Mouse (Mus musculus) cerebellum, postnatal 25 days (tissue): ENCODE measurements around the gene Zic1.
A peak's percentile ranks its signal among the peaks of the same experiment; 100 is the strongest.

Source experiments
- DNase-seq, 2 experiments: peaks; one replicate each; pipeline ENCODE4 v3.0.0; 2021; ENCODE audit warnings: mixed read lengths in 2 of 2

Zic1 gene

DNA sequence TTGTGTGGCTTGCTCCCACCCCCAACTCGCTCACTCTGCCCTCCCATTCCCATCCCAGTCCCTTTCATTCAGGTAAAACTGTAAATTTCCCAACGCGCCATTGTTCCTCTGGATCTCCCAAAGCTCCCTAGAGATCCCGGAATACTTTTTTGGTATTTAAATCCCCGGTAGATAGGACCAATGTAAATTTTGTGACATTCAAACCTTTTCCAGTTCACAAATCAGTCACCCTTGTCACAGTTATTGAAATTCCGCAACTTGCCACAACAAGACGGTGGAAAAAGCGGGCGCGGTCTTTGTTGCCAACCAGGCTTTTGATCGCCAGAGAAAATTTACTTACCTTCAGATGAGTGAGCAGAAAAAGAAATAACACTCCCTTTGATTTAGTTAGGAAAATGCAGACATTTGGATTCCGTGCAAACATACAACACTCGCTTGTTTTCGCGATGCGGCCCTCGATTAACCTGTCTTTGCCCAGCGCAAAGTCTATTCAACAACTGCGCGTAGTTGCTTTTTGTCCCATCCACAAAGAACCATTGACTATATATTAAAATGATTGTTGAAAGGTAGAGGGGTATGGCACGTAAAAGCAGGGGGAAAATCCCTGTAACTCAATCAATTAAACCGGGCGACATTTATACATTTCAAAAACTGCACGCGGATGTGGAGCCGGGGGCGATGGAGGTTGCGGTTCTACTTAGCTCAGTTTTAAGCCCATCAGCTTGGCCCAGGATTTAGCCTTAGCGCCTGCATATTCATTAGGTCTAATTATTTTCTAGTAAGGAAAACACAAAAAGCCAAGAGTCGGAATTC, 1.6 kb upstream of the Zic1 start:
- peak; percentile 61 to 65 for DNase-seq

DNA sequence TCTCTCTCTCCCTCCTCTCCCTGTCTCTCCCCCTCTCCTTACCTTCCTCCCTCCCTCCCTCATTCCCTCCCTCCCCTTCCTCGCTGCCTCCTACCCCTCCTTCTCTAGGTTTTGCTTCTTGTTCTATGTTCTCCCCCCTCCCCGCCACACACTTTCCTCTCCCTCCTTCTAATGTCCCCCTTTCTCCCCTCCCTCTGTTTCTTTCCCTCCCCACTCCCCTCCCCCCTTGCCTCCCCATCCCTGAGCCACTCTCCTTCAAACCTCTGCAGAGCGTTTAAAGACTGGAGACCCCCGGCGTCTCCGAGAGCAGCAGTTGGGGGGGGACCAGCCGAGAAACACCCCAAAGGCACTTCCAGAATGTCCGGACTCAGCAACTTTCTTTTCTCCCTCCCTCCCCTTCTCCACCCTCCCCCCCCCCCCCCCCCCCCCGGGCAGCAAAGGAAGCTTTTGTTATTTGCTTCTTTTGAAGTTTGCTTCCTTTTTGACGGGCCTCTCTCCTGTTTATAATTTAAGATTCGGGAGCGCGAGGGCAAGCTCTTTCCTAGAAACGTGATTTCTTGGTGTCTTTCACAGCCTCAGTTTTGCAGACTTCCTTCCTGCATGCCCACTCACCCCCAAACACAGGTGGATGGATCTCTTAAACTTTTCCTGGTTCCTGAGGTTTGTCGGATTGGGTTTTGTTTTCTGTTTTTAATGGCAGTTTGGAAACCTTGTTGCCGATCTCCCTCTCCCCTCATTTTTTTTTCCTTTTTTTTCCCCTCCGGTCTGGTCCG, 802 bp upstream of the Zic1 start:
- DNase-seq: peak; percentile 57 to 73

DNA sequence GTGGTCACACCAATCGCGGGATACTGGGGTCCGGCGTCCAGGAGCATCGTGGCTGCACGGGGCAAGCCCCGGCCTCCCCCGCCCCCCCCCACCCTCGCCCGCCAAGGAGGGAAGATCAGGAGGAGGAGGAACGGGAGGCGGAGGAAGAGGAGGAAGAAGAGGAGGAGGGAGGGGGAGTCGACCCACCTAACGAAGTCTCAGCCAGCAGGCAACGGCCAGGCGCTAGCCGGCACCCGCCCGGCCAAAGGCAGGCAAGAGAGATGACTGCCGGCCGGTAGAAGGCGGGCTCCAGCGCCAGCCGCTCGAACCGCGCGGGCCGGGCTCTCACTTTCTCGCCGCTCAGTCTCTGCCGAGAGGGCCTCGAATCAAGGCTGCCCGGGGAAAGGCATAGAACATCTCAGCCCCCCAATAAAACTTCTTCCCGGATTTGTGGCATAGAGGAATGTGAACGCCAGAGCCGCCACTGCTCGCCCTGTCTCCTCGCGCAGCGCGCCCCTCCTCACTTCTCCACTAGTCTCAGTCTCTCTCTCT, 574 bp downstream of the Zic1 start:
- DNase-seq: peak; percentile 79 to 83

GRCm38 (mm10) chr9:91364127-91364970, 1.3 kb downstream of the Zic1 start:
- DNase-seq: peak; percentile 76 to 85

- DNase-seq: no peak
These were observed 1.8 kb downstream of the Zic1 start for GRCm38 (mm10) chr9:91363814-91364126.

DNA sequence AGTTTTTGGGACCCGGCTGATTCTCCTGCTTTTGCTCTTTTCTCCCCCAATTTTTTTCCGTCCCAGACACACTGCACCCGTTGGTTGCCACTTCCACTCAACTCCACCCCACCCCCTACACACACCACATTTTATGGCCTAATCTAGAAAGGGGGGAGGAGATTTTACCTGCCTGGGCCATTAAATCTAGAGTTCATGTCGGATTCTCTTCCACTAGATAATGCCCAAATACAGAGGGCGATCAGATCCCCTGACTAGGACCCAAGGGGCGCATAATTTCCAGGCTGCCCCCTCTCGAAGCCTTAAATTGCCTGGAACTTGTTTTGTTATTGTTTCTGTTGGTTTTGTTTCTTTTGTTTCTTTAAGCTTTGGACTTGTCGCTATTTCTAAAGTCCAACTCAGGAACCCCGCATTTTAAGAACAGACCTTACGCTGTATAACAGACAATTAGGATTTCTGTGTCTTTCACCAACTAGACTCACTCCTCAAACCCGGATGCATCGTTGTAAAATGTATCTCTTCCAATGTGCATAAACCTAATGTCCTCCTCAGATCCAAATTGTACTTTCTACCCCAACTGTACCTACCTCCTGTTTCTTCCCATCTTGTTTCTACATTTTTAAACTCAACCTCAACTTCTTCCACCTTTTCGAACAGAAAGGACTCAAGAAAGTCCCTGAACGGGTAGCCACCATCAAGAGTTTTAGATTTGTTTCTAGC, 2.4 kb downstream of the Zic1 start:
- DNase-seq: peak; percentile 54 to 55

GRCm38 (mm10) chr9:91361856-91362601, 3.6 kb downstream of the Zic1 start, which contains the start of gene Zic4:
Gene Zic4, plus strand, starts transcription at chr9:91362413.
- peak; percentile 73 to 76 for DNase-seq

DNA sequence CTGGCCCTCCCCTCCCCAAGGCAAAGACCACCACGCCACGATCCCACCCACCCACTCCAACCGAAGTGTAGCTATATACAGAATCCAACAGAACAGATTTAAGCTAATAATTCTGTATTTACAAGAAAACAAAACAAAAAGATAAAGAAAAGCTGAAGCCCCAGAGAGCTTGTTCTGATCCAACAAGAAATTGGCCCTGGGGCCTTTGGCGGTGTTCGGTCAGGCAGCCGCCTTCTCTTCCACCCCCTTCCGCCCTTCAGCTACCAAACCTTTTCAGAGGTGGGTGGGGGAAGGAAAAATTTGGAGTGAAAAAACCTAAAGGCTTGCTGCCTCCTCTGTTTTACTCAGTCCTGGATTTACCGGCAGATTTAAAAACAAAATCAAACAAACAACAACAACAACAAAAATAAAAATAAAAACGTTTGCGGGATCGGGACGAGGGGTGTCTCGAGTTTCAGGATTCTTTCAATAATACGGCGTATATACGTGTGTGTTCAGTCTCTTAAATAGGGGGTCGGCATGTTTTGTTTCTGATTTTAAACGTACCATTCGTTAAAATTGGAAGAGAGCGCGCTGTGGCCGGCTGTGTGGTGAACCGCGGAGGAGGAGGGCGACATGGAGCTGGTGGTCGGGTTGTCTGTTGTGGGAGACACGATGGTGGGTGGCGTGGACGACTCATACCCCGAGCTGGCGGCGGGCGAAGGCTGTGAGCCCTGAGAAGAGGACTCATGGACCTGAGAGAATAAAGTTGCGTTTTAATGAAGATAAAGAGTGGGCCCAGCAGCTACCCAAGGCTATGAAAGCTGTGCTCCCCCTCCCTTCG, 4.4 kb downstream of the Zic1 start:
- peak; percentile 65 to 73 for DNase-seq

GRCm38 (mm10) chr9:91360151-91361032, 5.2 kb downstream of the Zic1 start:
- peak; percentile 46 to 52 for DNase-seq

- peak; percentile 37 to 59 for DNase-seq
These were observed 6.5 kb downstream of the Zic1 start for GRCm38 (mm10) chr9:91358851-91359687.

GRCm38 (mm10) chr9:91357321-91357720, 8.3 kb downstream of the Zic1 start:
- DNase-seq: no peak

DNA sequence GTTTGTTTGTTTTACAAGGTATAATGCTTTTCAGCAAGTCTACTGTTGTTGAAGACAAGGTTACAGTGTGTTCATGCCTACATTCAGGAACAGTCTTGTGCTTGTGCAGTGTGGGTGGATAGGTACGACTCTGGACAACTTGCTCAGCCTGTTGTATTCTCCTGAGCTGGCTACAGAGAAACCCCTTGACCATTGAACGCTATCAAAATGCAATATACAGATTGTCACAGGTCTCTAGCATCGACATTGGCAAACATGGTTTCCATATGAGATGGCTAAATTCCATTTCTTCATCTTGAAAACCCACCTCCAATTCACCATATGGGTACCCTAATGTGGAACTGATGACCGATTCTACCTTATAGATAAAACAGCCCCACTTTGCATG, 9.3 kb downstream of the Zic1 start:
- peak in 1 of 2 experiments; percentile 31 for DNase-seq

GRCm38 (mm10) chr9:91355629-91356352, 9.8 kb downstream of the Zic1 start:
- DNase-seq: peak; percentile 95 to 96

- DNase-seq: no peak
These were observed 10.4 kb downstream of the Zic1 start for GRCm38 (mm10) chr9:91355270-91355589.

DNA sequence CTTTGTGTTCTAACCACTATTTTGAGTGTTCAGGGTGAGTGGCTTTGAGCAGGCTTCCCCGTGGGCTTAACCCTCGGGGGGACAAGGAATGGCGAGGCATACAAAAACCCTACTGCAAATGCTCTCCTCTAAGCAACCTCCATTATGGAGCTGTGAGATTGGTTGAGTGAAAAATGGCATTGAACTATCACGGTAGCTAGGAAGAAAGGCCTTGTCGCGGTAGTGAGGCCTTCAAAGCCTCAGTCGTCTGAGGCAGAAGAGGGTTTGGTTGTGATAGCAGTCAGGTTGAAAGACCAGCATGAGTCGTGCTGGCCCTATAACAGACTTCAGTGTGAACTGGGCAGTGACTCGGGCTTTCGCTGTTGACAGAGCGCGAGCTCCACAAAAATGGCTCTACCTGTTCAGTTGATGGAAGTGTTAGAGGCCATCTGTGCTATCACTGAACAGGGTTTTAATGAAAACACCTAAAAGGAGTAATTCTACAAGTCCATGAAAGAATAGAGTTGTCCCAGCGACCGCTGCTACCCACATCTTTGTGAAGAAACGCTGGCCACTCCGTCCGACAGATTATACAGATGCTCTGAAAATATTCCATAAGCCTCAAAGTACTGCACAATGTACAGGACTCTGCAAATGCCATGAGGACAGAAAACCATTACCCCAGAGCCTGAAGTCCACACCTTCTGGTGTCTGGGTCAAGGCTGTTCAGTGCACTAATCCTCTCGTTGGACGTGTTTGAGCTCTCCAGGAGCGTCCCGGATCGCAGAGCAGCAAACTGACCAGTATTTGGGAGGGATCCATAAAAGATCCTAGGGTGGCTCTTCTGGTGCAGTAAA, 11.0 kb downstream of the Zic1 start:
- DNase-seq: peak; percentile 68 to 72

DNA sequence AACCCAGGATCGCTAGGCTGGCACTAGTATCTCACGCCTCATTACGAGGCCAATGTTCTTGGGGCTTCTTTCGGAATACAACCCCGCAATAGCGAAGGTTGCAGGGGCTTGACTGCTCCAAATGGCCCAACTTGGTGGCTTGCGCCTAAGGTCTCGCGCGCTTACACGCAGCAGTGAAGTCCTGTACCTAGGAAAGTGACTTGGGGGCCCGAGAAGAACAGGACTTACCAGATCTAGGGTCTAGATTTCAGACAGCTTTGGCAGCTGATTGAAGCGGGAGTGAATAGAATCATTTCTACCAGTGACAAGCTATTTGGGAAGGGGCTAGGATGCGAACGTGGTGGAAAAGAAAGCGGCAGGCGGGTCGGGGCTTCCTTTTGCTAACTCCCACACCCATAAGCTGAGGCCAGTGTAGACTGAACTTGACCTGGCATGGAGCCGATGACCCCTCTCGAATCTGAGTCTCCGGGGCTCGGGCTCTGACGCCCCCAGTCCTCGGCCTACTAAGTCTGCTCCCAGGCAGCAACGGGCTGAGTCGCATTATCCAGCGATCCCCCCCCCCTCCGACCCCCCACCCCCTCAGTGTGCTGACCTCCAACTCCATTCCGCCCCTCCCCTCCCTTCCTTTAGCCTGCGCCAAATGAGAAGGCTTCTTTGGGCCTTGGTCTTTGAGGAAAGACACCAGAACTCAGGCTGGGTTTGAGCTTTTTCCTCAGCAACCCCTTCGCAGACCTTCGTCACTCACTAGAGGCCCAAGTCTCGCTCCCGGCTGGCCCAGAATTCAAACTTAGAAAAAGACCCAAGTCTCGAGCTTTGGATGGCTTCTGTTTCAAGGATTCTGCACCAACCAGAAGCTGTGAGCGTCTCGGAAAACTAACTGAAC, 11.8 kb downstream of the Zic1 start:
- DNase-seq: peak; percentile 68 to 80
